Mouse (Mus musculus) hindlimb bud, embryonic 11.5 days (tissue): ENCODE data around the gene Gp1ba.

Experiments used
- DNase-seq: peaks from one replicate; pipeline ENCODE4 v3.0.0-alpha.2; 2012; ENCODE audit warnings: low read depth, low spot score; ENCODE audit errors: extremely low spot score

Gene Gp1ba

DNA sequence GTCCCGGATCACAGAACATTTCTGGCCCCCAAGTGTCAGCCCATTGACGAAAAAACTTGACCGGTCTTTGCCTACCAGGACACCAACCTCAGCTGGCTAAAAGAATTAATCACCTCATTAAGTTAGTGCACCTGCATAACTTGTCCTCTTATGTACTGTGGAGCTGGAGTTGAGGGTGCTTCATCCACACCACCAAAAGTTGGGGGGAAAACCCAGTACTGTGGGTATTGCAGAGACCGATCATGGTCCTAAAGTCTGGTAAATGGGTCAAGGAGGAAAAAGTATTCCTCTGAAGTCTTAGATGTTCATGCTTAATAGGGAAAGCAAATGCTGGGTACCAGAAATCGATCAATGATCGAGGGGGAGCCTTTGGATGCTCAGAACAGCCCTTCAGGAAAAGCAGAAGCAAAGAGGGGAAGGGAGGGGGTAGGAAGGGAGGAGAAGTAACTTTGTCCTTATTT lies 14.0 kb downstream of the Gp1ba start:
- no peak for DNase-seq

DNA sequence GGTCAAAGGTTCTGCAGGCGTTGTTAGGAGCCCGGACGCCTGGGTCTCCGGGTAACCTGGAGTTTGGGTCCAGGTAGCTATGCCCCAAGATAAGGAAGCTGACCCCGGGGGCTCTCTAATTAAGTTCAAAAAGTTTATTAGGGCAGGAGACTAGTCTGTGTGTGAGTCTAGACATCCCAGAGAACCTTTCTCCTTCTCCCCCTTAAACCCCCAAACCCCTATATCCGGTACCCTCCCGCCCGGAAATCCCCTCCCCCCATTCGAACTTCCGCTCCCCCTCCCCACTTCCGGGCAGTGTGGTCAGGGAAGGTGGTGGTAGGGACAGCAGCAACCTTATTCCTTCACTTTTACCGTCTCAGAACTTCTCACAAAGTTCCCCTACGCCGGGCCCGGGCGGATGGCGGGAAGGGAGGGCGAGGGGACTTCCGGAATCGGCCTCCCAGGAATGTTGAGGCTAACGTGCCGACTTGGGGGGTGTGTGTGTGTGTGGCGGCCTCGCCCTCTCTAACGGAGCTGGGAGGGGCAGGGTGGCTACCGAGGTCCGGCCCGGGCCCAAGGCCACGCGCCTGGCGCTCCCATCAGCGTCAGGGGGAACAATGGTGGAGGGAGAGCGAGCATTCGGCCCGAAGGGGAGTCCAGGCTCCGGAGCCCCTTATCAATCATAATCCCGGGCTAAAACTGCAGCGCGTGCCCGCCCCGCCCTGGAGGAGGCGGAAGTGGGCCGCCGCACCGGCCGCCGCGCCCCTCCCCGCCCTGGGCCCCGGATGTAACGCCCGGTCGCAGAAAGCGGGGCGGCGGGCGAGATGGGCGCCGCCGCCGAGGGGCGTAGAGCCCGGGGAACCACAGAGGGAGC lies 14.6 kb downstream of the Gp1ba start:
- DNase-seq: no peak

DNA sequence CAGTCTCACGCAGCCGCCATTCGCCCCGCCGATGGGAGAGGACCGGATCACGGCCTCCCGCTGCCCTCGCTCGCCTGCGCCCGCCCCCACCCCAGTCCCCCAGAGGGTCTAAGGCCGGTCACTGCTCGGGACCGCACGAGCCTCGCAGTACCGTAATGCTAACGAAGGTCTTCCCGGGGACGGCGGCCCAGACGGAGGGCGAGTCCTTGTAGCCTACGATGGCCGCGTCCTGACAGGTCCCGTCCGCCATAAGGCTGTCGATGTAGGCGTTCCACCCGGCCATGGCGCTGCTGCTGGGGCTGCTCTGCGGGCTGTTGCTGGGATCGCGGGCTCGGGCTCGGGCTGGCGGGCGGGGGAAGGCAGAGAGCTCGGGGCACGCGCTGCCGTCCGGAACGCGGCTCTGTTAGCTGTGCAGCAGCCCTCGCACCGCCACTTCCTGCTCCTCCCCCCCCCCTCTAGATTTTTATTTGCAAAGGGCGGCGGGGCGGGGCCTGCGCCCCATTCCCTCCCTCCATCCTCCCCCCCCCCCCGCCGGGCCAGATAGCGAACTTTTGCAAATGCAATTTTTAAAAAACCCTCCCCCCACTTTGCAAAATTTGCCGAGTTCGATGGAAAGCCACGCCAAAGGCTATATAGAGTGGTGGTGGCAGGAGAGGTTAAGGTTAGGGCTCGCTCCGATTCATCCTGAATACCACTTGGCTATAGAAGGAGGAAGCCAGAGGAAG lies 15.4 kb downstream of the Gp1ba start, which contains the start of gene Pfn1:
Gene Pfn1, minus strand, starts transcription at position 447 of the 725 bp plus-strand sequence.
- DNase-seq: no peak

DNA sequence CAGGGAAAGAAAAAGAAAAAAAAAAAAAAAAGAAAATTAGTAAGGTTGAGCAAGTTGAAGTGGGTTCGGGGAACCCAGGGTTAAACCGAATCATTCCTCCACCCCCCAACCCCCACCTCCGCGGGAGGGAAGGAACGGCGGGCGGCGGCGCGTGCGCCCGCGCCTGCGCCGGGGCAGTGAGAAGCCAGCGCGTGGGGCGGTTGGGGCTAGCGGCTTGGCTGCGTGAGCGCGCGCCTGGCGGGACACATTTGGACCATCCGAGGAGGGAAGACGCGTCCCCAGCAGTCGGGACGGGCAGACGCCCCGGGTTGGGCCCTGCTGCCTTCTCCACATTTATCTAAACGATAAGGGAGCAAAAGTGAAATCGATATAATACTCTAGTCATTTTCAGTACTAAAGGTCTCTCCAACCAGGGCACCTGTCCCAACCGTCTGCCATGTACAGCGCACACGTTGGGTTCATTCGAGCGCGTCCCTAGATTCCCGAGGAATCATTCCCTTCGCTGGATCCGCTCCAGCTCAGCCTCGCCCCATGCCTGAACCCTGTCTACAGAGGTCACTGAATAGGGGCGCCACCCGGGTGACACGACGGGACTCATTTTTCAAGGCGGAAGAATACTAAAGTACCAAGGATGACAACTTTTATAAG lies 16.1 kb downstream of the Gp1ba start:
- no peak for DNase-seq

DNA sequence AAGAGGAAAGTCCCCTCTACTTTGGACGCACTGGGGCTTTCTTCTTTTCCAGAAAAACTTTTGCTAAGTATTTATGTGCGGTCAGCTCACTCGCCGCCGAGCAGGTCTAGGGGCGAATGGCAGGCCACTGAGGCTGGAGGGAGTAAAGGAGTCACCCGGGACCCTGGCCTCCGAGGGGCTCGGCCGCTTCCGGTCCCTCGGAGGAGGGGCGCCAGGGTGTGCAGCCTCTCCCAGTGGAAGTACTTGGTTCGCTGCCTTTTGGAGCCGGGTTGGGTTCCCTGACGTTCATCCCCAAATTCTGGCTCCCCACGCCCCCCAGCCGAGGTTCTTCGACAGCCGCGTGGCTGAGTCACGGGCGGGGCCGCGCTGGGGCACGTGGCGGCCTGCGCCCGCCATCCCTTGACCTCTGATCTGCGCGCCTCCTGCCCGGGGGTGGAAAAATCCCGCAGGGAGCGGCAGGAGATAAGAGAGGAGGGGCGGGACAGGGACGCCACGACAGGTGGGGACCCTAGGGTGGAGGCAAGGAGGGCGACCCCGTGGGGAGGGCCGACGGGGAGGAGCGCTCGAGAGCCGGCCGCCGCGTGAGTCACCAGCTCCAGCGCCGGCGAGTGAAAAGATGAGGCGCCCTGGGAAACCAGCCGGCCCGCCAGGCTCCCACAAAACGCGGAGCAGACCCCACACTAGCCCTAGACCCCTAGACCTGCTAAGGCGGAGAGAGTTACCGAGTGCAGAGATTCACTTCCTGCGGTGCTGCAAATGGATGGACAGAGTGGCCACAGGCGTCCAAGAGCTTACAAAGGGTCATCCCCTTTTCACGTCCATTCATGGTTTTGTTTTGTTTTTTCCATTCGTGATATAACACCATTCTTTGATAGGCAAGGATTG lies 16.9 kb downstream of the Gp1ba start:
- DNase-seq: no peak

DNA sequence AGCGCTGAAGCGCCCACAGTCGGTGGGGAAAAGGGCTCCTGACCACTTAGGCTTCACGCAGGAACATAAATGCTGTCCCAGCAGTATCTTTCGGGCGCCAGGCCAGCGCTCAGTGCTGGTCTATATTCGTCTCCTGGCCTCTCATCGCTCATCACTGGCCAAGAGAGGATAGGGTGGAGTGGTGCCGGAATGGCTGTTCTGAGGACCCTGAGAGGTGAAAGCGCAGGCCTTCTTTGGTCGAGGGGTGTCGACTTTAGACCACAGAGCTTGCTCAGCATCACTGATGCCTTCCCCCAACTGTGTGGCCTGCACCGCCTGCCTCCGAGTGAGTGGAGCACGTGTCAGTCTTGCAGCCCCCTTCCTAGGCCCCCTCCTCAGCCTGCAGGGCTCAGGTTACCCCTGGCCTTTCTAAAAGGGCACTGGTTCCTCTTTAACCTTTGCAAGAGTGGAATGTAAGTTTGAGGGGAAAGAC lies 17.6 kb downstream of the Gp1ba start:
- DNase-seq: no peak

DNA sequence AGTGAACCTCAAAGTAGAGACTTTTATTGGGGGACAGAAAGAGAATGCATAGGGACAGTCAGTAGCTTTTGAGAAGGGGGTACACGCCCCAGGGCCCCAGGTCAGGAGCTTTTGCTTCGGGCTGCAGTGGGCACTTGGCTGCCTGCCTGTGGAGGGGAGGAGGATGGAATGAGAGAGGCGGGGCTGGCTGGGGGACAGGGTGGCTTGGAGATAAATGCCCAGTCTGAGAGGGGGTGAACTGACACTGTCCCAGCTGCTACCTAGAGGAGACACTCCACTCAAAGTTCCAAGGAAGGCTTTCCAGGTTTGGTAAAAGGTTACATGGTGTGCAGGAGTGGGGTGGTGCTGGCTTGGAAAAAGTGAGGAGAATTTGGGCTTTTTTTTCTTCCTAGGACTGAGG lies 18.0 kb downstream of the Gp1ba start, which contains the start of gene Eno3:
Gene Eno3, plus strand, starts transcription at position 239 of the 400 bp plus-strand sequence.
- DNase-seq: no peak

DNA sequence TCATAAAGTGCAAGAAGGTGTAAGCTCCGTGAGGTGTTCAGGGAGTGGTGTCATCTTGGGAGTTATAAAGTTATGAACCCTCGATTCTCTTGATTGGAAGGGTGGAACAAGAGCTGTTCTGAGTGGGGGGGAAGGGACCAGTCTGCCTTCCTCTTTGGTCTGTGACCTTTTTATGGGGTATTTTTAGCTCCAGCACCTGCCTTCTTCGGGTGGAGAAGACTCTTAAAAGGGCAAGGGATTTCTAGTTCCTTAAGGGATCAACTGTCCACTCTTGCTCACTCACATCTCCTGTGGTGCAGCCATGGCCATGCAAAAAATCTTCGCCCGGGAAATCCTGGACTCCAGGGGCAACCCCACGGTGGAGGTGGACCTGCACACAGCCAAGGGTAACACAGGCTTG lies 18.7 kb downstream of the Gp1ba start:
- DNase-seq: no peak

DNA sequence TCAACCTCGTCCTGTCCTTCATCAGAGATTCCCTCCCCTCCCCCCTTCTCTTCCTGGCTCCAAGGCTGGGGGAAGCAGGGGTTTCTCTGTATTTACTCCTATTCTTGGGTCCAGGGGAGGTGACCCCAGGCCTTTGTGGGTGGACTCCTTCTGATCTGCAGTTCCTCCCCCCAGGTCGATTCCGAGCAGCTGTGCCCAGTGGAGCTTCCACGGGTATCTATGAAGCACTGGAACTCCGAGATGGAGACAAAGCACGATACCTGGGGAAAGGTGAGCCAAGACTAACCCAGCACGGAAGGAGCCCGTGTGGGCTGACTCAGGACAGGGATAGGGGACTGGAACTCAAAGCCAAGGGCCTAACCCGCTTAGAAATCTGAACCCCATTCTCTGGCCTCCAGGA lies 19.1 kb downstream of the Gp1ba start:
- no peak for DNase-seq

DNA sequence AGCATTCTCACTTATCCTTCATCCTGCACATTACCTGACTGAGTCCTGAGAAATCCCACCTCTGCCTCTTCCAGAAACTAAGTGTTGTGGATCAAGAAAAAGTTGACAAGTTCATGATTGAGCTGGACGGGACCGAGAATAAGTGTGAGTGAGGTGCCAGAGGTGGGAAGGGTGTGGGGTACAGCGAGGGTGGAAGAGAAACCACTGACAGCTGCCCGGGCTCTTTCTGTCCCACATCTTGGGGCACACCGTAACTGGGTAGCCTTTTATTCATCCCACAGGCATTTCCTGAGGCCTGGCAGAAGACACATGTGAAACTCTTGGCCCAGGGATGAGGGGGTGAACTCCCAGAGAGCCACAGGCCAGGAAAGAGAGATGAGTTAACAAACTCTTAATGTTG lies 19.6 kb downstream of the Gp1ba start:
- no peak for DNase-seq

DNA sequence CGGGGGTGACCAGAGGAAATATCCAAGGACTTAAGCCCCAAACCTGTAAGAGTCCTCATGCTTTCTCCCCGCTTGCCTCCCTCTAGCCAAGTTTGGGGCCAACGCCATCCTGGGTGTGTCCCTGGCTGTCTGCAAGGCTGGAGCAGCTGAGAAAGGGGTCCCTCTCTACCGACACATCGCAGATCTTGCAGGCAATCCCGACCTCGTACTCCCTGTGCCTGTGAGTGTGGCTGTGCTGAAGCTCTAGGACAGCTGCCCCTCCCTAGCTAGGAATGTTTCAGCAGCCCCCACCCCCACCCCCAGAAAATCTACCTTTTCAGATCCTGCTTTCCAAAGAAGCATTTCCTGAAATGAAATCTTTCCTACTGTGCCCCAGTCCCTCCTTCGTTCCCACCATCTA lies 20.0 kb downstream of the Gp1ba start:
- DNase-seq: no peak

DNA sequence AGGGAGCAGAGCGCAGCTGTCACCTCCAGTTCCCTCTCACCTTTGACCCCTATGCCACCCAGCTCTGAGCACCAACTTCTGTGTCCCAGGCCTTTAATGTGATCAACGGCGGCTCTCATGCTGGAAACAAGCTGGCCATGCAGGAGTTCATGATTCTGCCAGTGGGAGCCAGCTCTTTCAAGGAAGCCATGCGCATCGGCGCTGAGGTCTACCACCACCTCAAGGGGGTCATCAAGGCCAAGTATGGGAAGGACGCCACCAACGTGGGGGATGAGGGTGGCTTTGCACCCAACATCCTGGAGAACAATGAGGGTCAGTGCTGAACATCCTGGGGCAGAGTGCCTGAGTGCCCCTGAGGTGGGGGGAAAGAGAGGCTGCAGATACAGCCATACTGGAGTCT lies 21.6 kb downstream of the Gp1ba start:
- no peak for DNase-seq

DNA sequence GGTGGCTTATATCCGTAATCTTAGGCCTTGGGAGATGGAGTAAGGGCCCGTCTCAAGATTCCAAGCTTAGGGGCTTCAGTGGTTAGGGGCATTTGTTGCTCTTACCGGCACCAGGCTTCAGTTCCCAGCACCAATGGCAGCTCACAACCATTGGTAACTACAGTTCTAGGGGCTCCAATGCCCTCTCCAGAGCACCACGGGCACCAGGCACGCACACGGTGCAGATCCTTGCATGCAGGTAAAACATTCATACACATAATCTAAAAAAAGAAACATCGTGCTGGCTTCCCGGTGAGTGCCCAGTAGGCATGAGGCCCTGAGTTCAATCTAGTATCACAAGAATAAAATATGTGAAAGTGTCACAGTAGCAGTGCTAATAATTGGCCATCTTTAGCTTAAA lies 24.2 kb downstream of the Gp1ba start:
- DNase-seq: no peak

DNA sequence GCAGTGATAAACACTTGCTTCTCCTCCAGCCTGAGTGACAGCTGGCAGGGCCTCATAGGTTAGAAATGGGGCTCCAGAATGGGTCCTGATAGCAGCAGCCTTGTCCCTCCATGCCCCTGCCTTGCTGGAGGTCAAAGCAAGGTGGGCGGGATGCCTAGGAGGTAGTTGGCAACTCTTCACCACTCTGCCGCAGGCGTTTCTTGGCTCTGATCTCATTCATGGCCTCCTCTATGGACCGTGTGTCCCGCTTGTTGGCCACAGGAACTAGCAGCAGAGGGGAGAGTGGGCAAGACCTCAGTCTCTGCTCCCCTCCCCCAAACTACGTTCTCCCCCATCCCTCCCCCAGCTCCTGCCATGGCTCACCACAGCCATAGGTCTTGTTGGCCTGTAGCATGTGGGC lies 25.0 kb downstream of the Gp1ba start:
- DNase-seq: no peak

DNA sequence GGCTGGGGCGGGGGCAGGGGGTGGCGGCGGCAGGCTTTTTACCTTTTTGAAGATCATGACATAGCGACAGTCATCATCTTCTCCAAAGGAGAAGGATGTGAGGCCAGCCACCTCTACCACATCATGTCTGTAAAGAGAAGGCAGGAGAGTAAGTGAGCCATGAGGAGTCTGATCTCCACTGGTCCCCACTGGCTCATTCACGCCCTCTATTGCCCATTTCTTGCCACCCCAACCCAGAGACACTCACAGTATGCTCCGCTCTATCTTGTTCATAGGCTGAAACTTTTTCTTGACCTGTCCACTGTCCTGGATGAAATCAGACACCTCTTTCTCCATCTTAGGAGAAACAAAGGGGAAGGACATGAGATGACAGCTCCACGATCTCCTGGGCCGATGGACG lies 25.8 kb downstream of the Gp1ba start:
- no peak for DNase-seq

DNA sequence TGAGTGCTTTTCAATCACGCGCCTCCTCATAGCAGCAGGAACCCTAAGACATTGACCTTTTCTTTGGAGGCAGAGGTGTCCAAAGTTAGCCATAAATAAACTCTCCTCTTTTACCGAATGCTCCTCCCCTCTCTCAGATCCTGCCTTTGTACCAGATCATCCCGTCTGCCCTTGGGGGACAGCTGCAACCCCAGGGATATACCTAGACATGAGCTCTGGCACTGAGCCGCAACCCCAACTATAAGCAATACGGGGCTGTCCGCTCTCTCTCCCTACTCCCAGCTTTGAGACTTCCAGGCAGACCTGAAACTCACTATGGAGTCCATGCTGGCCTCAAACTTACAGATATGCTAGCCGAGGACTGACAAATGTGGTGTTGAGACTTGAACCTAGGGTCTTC lies 27.8 kb downstream of the Gp1ba start:
- no peak for DNase-seq

DNA sequence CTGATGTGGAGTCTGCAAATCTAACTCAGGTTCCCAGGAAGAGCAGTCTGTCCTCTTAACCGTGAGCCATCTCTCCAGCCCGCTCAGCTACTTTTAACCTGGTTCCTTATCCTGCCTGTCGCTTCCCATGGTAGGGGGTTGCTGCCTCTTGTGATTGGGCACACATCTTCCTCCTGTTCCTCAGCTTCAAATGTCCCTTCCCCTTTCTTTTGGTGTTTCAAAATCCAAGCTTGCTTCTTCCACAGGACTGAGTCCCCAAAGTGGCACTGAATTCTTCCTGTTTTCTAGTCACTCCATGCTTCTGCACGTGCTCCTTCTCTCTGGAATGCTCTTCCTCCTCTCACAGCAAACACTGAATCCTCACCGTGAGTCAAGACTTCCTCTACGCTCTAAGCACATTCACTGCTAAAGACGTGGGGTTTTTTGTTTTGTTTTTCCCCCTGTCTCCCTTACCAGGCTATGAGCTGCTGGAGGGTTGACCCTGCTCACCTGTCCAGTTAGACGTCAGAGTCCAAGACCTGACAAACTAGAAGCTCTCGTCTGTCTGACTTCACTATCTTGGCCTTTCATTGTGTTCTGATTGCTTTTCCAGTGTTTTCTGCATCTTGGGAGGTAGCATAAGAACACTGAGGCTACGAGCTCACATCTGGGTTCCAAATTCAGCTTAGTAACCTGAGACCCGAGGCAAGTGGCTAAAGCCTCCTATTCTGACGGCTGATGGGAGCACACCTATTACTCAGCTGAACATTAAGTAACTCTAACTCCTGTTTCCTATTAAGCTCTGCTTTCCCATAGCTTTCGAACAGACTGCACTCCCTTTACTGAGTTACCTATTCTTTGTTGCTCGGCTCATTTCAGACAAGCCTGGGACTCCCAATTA lies 28.6 kb downstream of the Gp1ba start:
- no peak for DNase-seq

DNA sequence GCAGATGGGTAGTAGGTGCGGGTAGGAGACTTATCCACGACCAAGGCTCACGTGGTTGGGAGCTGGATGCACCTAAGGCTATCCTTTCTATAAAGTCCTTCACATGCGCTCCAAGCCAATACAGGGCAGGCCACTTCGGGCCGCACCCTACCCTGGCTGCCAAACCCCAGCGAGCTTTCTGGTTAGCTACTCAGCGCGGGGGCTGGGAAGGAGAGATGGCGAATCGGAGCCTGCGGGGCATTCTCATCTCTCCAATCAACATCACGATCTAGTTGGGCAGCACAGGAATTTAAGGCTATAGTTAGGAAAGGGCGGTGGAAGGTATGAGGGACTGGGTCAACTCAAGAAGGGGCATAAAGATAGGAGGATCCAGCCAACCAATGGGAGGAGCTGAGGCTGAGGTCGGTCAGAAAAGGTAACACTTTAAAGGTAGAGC lies 29.4 kb downstream of the Gp1ba start:
- no peak for DNase-seq

DNA sequence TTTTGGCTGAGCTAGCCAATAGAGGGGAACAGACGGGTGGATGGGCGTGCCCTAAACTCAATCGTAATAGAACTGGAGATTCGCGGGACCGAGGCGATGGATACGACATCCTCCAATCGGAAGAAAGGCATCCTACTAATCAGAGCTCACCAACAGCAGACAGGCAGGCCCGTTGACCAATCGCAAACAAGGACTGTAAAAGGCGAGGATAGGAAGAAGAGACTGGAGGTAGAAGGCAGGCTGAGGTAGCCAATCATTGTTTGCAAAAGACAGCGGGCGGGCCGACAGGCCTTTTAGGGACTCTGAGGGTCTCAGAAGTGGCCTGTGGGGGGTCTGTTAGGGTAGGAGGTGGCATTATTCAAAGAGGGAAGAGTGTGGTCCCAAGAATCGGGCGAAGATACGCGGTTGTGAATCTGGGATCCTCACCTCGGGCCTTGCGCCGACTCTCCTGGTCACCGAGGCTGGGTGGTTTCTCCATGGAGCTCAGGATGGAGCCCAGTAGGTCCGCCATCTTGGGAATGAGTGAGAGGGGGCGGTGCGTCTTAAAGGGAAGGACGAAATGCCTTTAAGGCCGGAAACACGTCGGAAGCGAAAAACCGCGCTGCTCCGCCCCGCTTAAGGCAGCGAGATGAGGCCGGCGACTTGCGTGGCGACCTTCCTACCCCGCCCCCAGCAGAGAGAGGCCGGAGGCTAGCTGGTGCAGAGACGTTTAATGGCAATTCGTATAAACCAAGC lies 30.0 kb downstream of the Gp1ba start, which contains the start of gene Spag7:
Gene Spag7, minus strand, starts transcription at position 646 of the 735 bp plus-strand sequence.
- peak; percentile 98 for DNase-seq
